Mouse (Mus musculus) ovary, postnatal 14 days (tissue): ENCODE measurements around the gene Cldn1.
A peak's percentile ranks its signal among the peaks of the same experiment; 100 is the strongest.

Source experiments
- DNase-seq: peaks from one replicate; pipeline ENCODE4 v3.0.0; 2022; ENCODE audit warnings: low spot score

The Cldn1 gene

DNA sequence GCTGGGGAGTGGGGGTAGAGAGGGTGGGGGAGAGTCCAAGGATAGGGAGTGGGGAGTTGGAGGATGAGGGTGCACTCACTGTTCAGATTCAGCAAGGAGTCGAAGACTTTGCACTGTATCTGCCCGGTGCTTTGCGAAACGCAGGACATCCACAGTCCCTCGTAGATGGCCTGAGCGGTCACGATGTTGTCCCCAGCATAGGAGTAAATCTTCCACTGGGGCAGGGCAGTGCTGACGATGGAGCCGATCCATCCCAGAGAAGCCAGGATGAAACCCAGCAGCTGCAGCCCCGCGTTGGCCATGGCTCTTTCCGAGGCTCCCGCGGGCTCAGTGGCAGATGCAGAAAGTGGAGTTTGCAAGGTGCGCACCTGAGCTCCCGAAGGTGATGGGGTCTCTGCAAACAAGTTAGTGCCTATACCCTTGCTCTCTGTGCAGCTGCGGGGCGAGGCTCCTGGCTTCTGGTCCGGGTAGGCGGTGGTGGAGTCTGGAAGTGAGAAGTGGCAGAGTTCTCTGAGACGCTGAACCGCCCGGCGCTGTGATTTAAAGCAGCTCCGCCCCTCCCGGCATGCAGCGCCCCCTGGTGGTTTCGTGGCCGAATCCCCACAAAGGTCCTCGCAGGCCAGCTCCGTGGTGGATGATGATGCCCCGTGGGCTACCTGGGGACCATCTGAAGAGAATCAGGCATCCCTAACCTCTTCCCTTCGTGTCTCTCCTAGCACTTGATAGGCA is at the start of gene Cldn1:
TSS of gene Cldn1 (minus strand) at position 517 of the 729 bp plus-strand sequence.
- peak; percentile 90 for DNase-seq

GRCm38 (mm10) chr16:26418616-26419015 is 47.0 kb upstream of the Cldn1 start:
- no peak for DNase-seq

- DNase-seq = no peak
These were observed 32.4 kb upstream of the Cldn1 start for GRCm38 (mm10) chr16:26404070-26404469.

DNA sequence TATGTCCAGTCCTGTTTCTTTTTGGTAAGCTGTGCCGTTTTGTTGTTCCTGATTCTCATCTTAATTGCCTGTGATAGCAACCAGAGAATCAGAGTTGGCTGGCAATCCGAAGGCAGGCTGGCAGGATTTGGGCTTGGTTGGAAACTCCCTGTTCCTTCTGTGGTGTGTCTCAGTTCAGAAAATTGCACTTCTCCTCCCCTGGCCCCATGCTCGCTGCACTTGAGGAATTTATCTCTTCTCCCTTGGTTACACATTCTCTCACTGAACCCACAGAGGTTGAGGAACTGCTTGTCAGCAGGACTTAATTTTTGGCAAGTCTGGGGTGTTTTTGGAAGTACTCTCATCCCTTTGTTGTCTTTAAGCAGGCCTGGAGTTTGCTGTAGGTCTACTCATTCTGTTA is 29.3 kb upstream of the Cldn1 start:
- DNase-seq = no peak

GRCm38 (mm10) chr16:26400549-26400948 is 28.9 kb upstream of the Cldn1 start:
- no peak for DNase-seq

- no peak for DNase-seq
These were observed 19.3 kb upstream of the Cldn1 start for GRCm38 (mm10) chr16:26390936-26391335.

DNA sequence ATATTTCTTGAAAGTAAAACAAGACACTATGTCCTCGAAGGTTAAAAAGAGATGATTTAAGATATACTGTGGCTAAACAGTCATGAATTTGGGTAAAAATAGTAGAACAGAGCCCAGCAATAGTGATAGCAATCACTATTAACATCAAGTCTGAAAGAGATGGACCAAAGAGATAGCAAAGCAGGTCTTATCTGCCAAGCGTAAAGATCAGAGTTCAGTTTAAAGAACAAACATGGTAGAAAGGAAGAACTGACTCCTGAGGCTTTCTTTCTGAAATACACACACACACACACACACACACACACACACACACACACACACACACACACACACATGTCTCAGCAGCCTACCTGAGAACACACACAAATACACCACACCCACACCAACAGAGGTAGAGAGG is 14.5 kb upstream of the Cldn1 start:
- DNase-seq = no peak

DNA sequence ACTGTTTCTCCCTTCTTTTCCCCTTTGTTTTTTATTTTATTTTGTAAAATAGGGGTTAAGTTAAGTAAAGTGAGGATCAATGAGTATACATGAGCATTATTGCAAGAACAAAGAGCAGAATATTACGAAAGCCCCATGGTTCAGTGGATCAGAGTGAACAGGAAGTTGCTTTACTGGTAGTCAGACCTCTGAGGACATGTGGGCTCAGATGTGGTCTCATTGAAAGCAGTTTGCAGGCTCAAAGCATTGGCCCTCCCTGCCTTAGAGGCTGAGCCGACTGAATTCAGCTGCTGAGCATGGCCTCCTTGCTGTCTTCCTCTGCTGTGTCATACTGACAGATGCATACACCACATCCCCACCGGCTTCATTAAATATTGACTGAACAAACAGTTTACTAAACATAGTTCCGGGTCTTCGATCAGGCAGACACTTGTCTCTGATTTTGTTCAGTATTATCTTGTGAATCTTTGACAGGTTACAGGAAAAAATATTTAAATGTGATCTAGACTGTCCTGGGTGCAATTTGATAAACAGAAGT is 12.5 kb upstream of the Cldn1 start:
- DNase-seq = no peak

DNA sequence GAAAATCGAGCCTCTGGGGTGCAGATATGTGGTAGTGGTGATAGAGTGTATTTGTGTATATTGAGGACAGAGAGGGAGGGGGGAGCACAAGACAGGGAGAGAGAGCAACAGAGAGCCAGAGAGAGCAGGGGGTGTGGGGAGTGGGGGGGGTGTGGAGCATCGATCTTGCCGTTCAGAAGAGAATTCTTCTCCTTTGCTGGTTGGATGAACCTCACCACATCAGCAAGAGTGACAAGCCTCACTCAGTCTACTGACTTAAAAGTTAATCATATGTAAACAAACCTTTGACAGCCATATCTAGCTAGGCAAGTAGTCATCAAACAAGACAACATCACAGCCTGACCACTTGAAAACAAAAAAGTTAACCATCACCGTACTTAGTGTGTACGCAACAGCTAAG is 5.5 kb upstream of the Cldn1 start:
- no peak for DNase-seq

DNA sequence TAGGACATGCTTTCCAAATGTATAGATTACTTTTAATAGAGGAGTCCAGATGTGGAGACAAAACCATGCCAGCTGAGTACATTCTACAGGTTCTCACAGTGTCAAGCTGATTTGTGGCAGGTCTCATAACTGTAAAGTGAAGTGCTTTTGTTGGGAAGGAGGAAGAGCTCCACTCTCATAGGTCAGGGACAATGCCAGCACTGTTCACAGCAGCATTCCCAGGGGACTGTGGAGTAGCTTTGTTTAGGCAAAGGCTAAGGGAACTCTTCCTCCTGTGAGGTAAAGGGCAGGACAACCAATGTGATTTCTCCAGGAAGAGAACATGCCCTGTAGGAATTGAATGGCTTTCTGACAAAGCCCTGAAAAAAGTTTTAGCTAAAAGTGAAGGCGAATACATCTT is 1.5 kb downstream of the Cldn1 start:
- DNase-seq = no peak

DNA sequence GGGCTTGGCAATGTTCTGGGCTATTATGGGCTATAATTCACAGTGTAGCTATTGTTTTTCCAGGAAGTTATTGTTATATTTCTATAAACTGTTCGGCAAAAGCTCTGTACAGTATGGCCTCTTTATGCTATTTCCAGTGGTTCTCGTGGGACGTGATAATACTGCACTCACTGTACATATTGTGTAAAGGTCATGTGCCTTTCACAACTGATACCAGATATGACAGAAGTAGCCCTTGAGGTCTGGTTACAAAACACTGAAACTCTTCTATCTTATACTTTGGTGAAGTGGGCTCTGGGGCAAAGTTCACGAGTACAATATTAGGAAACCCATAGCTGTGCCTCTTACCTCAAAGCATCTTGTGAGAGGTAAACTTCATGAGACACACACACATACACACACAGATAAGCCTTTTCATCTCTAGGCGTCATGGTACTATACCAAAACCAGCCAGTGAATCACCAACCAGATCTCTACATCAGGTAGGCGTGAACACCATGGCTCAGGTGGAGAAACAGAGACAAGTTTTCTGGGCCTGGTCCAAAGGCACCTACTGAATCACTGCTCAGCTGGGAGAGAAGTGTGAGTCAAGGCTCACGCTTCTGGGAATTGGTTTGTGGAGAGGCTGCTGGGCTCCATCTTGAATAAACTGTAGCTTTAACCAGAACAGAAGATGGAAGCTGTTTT is 2.5 kb downstream of the Cldn1 start:
- no peak for DNase-seq

DNA sequence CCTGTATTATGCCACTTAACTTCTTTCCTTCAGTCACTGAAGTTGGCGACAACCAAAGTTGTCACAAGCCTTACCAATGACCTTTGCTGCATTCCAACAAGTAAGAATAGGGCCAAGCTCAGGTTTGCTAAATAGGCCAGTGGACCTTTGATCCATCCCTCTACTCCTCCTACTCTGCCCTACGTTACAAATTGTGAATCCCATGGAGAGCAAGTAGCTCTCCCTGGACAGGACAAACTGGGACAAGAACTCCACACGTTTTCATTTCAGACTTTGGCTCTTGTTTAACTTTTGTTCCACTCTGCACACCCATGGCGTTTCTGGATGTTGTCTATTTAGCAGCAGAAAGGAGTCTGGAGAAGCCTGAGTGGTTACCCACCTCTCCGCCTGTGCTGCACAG is 3.5 kb downstream of the Cldn1 start:
- no peak for DNase-seq

DNA sequence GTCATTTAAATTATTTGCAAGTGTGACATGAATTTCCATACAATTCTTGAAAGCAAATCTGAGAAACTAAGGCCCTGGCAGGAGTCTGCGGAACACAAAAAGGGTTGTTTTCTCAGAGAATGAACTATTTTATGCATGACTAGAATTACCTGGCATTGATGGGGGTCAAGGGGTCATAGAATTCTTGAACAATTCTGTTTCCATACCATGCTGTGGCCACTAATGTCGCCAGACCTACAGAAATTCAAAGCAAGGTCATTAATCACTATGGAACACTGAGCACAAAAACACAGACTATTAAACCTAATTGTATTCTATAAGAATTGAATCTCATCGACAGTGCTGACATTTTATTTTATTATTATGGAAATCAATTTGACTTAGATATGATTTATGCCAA is 10.9 kb downstream of the Cldn1 start:
- DNase-seq = no peak

DNA sequence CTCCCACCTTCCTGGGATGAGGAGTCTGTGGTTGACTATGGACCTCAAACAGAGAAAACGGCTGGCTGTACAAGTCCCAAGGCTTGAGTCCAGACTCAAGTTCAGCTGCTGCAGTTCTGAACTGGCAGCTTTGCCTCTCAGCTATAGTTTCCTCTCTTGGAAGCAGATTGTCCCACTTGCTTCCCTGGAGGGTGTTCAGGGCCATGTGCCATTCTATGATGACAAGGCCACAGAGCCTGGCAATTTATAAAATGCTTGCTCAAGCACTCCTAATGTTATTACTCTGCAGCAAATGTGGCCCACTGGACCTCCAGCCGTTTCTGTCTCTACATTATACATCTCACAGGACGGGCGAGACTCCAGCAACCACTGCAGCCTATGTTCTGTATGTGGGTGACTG is 12.0 kb downstream of the Cldn1 start:
- DNase-seq = no peak

GRCm38 (mm10) chr16:26358898-26359297 is 12.7 kb downstream of the Cldn1 start:
- no peak for DNase-seq

GRCm38 (mm10) chr16:26357863-26358780 is 13.5 kb downstream of the Cldn1 start:
- DNase-seq = no peak

DNA sequence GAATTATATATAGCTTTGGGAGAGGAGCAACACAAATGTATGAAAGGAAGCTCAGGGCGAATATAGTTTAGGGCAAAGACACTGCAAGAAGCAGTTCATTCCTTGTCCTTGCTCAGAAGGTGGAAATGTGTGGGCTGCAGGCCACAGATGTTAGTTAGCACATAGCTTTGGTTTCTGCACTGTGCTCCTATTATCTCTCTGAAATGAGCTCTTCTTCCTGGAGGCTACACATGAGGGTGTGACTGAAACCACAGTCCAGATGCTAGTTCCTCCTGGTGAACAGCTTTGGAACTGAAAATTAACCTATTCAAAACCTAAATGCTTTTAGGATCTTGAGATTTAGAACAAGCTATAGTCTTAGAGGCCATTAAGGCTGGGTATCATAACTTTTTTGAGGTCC is 16.1 kb downstream of the Cldn1 start:
- no peak for DNase-seq

GRCm38 (mm10) chr16:26350786-26351185 is 20.9 kb downstream of the Cldn1 start:
- DNase-seq = no peak

DNA sequence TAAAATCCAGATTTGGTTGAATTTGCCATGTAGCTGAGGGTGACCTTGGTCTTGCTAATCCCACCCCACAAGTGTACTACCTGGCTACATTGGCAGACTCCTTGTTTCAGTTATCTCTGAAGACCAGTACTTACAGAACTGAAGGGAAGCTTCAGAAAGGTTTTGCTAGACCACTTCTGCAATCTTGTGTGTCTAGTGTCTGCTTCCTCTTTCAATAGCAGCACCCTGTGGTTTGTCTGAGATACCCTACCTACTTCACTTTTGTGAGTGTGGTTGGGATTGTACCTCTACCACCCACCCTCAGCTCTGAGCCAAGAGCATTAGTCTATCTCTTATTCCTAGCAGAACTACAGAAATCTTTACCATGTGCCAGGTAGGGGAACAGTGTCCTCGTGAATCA is 22.8 kb downstream of the Cldn1 start:
- DNase-seq = no peak

- no peak for DNase-seq
These were observed 55.4 kb downstream of the Cldn1 start for GRCm38 (mm10) chr16:26316281-26316680.

- no peak for DNase-seq
These were observed 56.8 kb downstream of the Cldn1 start for GRCm38 (mm10) chr16:26314815-26315214.

DNA sequence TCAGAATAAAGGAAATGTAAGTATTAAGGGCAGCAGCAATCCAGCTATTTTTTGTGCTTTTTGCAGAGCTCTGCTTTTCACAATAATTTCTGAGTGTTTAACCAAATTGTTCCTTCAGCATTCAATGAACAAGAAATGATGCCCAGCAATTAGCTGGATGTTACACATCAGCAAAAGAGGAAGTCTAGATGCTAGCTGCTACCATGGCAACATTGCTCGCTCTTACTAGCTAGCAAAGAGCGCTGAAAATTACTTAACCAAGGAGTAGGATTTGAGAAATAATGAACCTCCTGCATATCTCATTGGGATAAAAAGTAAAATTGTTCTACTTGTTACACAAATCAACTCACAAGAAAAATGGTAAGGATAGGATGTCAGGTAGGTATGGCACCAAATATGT is 62.2 kb downstream of the Cldn1 start:
- DNase-seq = no peak
